Mouse (Mus musculus) hindbrain, embryonic 15.5 days (tissue): Measurements from ENCODE around the gene Spns3. TPM values are rescaled to one million over a fixed set of nuclear protein-coding genes. Genes with fewer than 3 reads are reported as not detected.

Source experiments
- ATAC-seq: fragments of 200-750 bp; cut with Nextera tagmentation; 2 replicates; pipeline ENCODE4 v1.8.0; 2017; ENCODE audit warnings: low read depth, moderate number of reproducible peaks, moderate TSS enrichment; ENCODE audit not compliant: low FRiP score
- H3K27ac ChIP-seq: fragments of 300-500 bp; sonication (generic); replicated peaks from 2 replicates; pipeline ENCODE4 v1.5.1; 2015; ENCODE audit warnings: mild to moderate bottlenecking, inconsistent platforms
- H3K27me3 ChIP-seq: fragments of 300-500 bp; sonication (generic); 2 replicates; pipeline ENCODE4 v1.6.1; 2015; ENCODE audit warnings: control low read depth, inconsistent platforms
- H3K36me3 ChIP-seq: fragments of 300-500 bp; sonication (generic); 2 replicates; pipeline ENCODE4 v1.6.1; 2015; ENCODE audit warnings: control low read depth, inconsistent platforms
- H3K4me1 ChIP-seq: fragments of 300-500 bp; sonication (generic); replicated peaks from 2 replicates; pipeline ENCODE4 v1.6.1; 2015; ENCODE audit warnings: control low read depth, inconsistent platforms
- H3K4me2 ChIP-seq: fragments of 300-500 bp; sonication (generic); 2 replicates; pipeline ENCODE4 v1.6.1; 2015; ENCODE audit warnings: moderate library complexity, mild to moderate bottlenecking, inconsistent platforms
- H3K4me3 ChIP-seq: fragments of 300-500 bp; sonication (generic); 2 replicates; pipeline ENCODE4 v1.5.1; 2015; ENCODE audit warnings: mild to moderate bottlenecking, inconsistent platforms
- H3K9ac ChIP-seq: fragments of 300-500 bp; sonication (generic); 2 replicates; pipeline ENCODE4 v1.6.1; 2015; ENCODE audit warnings: inconsistent platforms
- H3K9me3 ChIP-seq: fragments of 300-500 bp; sonication (generic); 2 replicates; pipeline ENCODE4 v1.6.1; 2016; ENCODE audit warnings: control low read depth, inconsistent platforms
- WGBS: fragments of 180-500 bp; shearing (Covaris S2); methylation state at CpG from one replicate; pipeline ENCODE4 v1.1.7; 2015; 5-methylcytosine and 5-hydroxymethylcytosine counted together
- polyA plus RNA-seq: library from polyadenylated mRNA; unstranded; fragments of >200 nt; fragmentation: Nextera tagmentation; extraction: Ambion mirVana; gene quantifications from 2 replicates; pipeline ENCODE4 v1.2.1, GENCODE M21; 2015

The Spns3 gene
- polyA plus RNA-seq, 1 experiment from 2014 or later, result 0.18 TPM

DNA sequence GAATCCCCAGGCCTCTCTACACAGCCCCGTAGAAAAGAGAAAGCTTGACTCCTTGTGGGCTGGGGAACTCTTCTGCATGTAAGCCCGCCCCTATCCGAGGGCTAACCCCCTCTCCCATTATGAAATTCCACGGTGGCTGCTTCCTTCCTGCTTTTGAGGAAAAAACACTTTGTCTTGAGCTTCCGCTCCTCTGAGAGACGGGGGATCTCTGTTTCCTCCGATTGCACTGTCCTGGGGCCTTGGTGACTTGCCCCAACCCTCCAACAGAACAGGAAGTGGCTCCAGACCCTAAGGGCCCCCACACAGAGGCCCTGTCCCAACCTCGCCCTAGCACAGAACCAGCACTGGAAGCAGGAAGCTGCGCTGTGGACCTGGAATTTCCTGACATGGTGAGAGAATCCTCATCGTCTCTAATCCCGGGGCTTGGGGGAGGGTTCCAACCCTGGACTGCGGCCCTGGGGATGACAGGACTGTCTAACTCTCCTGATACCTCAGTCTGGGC lies 92.3 kb downstream of the Spns3 start:
- H3K36me3 ChIP-seq, result peaks cover 15% of the 10 kb centered on the region; the same call in 1 of the 2 replicates
- 77% methylated on average over 12 of the region's 12 CpGs for WGBS
- H3K4me2 ChIP-seq, result no peak overlapping the region
- H3K4me1 ChIP-seq, result peaks cover 5% of the 10 kb centered on the region; the same call in 1 of the 2 replicates
- no peak overlapping the region for H3K27ac ChIP-seq
- H3K4me3 ChIP-seq, result no peak overlapping the region
- peak; percentile 59; the same call in 1 of the 2 replicates for ATAC-seq
- no peaks in the 10 kb centered on the region for H3K9me3 ChIP-seq
- no peak overlapping the region for H3K9ac ChIP-seq
- no peaks in the 10 kb centered on the region for H3K27me3 ChIP-seq

DNA sequence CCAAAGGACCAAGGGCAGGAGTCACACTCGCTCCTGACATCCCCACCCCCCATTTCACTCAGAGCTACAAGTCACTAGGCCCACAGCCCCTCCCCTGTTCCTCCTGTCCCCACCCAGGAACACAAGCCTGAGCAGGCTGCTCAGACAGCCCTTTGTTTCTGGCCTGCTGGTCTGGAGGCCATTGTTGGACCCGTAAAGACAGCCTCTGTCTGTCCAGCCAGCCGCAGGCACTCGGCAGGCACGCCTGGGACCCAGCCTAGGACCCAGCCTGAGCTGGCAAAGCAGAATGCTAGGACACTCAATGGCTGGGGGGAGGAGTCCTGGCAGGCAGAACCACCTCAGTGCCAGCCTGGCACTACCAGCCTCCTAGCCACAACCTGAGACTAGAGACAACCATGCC lies 94.6 kb downstream of the Spns3 start:
- H3K9ac ChIP-seq, result no peak overlapping the region

DNA sequence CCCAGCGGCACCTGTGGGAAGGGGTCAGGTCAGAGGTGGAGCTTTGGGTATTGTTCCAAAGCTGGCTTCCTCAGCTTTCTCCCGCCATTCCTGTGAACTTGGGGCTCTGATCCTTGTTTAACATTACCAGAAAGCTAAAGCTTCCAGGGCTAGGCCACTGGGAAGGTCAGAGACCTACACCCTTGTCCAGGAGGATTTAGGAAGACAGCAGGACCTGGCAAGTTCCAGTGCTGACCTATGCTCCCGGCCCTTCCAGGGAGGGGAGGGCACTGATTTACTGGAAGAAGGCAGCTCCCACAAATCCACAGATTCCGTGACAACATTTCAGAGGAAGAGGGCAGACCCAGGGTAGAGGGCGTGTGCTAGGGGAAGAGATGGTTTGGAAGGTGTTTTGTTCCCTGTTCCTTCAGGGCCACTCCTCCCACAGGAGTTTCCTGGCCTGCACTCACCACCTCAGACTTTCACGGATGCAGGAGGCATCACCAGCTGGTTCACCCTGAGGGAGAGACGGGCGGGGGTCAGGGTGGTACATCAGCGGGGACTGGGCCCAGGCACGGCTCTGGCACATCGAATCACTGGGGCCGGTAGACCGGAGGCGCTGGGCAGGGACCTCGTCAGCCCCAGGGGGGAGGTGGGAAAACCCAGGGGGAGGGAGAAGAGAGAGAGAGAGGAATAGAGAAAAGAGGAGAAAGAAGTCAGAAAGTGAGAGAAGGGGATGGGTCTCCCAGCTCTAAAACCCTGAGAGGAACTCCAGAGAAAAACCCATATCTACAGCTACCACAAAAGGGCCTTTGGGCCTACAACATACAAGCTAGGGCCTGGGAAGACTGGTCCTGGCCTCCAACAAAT lies 97.0 kb downstream of the Spns3 start:
- Histone ChIP-seq H3K27ac (no peak overlapping the region), H3K9ac (no peak overlapping the region), H3K36me3 (peaks cover 49% of the 10 kb centered on the region), H3K4me2 (no peak overlapping the region), H3K4me1 (peaks cover 5% of the 10 kb centered on the region; the same call in 1 of the 2 replicates), H3K27me3 (no peaks in the 10 kb centered on the region), H3K4me3 (no peak overlapping the region), H3K9me3 (no peaks in the 10 kb centered on the region)
- 65% methylated on average over 15 of the region's 15 CpGs for WGBS
- no peak for ATAC-seq

More for the DNA sequence above, 94.6 kb downstream of the Spns3 start:
- H3K9me3 ChIP-seq, result no peaks in the 10 kb centered on the region
- H3K27me3 ChIP-seq, result no peaks in the 10 kb centered on the region
- 0 out of 2 replicates have a peak overlapping the region, but pooled peaks have one; percentile 25 for H3K27ac ChIP-seq
- no peak overlapping the region for H3K4me2 ChIP-seq
- no peak overlapping the region for H3K4me3 ChIP-seq
- 15% methylated on average over 5 of the region's 5 CpGs for WGBS
- ATAC-seq, result peak; percentile 70
- peaks cover 28% of the 10 kb centered on the region for H3K36me3 ChIP-seq
- peaks cover 5% of the 10 kb centered on the region; the same call in 1 of the 2 replicates for H3K4me1 ChIP-seq

DNA sequence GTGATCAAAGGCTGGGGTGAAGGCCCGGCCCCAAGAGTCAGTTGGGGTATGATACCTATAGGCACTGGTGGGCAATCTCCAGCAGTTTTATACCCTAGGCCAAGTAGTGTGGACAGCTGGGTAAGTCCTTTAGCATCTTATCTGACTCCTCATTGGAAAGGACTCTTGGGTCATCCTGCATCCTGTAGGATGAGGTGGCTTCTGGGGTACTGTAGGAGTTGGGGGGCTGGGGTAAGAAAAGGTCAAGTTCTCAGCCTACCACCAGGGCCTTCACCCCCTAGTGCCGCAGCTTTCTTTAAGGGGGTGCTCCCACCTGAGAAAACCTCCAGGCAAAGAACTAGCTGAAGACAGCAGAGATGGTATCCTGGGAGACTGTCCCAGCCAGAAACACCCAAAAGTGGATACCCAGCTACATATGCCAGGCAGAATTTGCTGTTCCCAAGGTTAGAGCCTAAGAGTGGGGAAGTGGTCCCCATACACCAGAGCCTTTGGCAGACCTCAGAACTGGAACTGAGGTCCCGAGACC lies 98.1 kb downstream of the Spns3 start:
- no peak overlapping the region for H3K9ac ChIP-seq
- peaks cover 60% of the 10 kb centered on the region for H3K36me3 ChIP-seq
- 86% methylated on average over 3 of the region's 3 CpGs for WGBS
- H3K27me3 ChIP-seq, result no peaks in the 10 kb centered on the region
- ATAC-seq, result no peak
- peaks cover 5% of the 10 kb centered on the region; the same call in 1 of the 2 replicates for H3K4me1 ChIP-seq
- H3K4me3 ChIP-seq, result no peak overlapping the region
- H3K9me3 ChIP-seq, result no peaks in the 10 kb centered on the region
- no peak overlapping the region for H3K27ac ChIP-seq
- H3K4me2 ChIP-seq, result no peak overlapping the region

DNA sequence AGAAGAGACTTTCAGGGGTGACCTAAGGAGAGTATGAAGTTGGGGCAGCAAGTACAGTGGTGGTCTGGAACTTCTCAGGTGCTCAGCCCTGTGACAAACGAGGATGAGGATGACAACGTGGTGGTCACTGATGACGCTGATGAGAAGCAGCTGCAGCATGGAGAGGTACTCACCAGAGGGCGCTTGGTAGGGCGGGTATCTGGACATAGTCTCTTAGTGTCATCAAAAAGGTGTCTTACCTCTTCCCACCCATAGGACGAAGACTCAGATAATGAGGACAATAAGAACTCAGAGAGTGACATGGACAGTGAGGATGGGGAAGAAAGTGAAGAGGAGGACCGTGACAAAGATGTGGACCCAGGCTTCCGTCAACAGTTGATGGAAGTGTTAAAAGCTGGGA lies 102.8 kb downstream of the Spns3 start:
- Histone ChIP-seq H3K27me3 (no peaks in the 10 kb centered on the region), H3K36me3 (peaks cover 100% of the 10 kb centered on the region), H3K9me3 (no peaks in the 10 kb centered on the region), H3K4me1 (peaks cover 8% of the 10 kb centered on the region), H3K4me3 (no peak overlapping the region), H3K9ac (no peak overlapping the region), H3K27ac (no peak overlapping the region), H3K4me2 (no peak overlapping the region)
- 91% methylated on average over 8 of the region's 8 CpGs for WGBS
- ATAC-seq, result no peak

DNA sequence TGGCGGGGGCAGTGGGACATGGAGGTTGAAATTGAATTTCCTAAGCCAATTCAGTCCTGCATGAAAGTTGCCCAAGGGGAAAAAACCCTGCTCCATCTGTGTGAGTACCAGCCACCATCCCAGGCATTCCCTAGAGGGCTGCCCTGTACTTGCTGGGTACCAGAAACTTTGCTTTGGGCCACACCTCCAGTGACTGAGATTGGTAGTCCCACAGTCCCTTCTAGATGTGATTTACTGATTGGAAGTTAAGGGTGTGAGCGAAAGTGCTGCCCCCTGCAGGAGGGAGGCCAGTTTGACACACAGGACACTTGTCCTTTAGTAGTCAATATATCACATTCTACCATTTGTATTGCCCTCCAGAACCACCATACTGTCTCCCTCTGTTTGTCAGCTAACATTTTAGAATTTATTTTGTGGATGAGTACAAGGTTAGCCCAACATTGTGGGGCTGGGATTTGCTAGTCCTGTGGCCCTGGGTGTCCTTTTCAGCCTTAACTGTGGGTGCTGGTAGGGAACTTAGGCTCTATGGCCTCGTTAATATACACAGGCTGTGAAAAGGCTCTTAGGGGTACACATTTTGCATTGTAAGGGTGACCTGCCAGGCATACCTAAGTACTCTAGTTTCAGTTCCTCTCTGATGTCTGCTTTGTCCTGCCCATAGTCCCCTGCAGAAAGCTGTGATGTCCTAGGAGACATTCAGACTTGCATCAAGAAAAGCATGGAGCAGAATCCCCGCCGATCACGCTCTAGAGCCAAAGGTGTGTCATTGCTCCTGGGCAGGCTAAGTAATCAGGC lies 103.8 kb downstream of the Spns3 start:
- Histone ChIP-seq H3K9me3 (no peaks in the 10 kb centered on the region), H3K36me3 (peaks cover 91% of the 10 kb centered on the region), H3K4me1 (peaks cover 17% of the 10 kb centered on the region), H3K4me3 (no peak overlapping the region), H3K9ac (no peak overlapping the region), H3K27ac (no peak overlapping the region), H3K27me3 (no peaks in the 10 kb centered on the region), H3K4me2 (no peak overlapping the region)
- ATAC-seq, result no peak
- 92% methylated on average over 6 of the region's 6 CpGs for WGBS

Other genes starting within 250 kb of the Spns3 start
- 3.0 and 3.9 TPM in 2 replicates for gene Xaf1, start 248.9 kb downstream of the Spns3 start, polyA plus RNA-seq
- not detected in 2 replicates for gene Fbxo39, start 236.1 kb downstream of the Spns3 start, polyA plus RNA-seq
- gene Tekt1, start 188.1 kb downstream of the Spns3 start, polyA plus RNA-seq, result 6.5 and 8.4 TPM in 2 replicates
- 9.9 and 10.2 TPM in 2 replicates for gene Smtnl2, start 138.8 kb downstream of the Spns3 start, polyA plus RNA-seq
- gene Ggt6, start 115.0 kb downstream of the Spns3 start, polyA plus RNA-seq, result not detected in 2 replicates
- gene Mybbp1a, start 109.2 kb downstream of the Spns3 start, polyA plus RNA-seq, result 62.1 and 65.9 TPM in 2 replicates
- 9.7 and 11.4 TPM in 2 replicates for gene Spns2, start 60.6 kb downstream of the Spns3 start, polyA plus RNA-seq
- 84.5 and 85.2 TPM in 2 replicates for gene Ube2g1, start 56.8 kb upstream of the Spns3 start, polyA plus RNA-seq
- 23.7 and 23.9 TPM in 2 replicates for gene Ankfy1, start 139.5 kb upstream of the Spns3 start, polyA plus RNA-seq
- 8.5 and 9.0 TPM in 2 replicates for gene Cyb5d2, start 245.6 kb upstream of the Spns3 start, polyA plus RNA-seq
- 14.0 and 14.3 TPM in 2 replicates for gene Zzef1, start 245.7 kb upstream of the Spns3 start, polyA plus RNA-seq